Mouse (Mus musculus): ENCODE results near the gene Myo16.

DNA sequence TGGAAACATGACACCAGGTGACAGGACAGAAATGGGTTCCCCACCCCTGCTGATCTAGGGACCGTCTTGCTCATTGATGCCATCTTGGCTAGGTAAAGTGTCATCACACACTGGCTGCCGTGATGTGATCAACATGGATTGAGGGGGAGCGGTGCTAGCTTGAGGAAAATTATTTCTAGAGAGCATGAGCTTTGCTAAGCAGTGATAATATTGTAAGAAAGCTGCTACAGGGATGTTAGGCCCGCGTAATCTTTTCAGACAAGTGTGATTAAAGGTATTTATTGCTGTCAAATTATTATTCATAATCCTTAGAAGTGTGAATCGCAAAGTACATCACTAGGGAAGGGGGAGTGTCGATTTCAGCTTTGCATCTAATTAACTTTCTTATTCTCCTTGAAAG, 164.4 kb downstream of the Myo16 start:
- no peak for TF ChIP-seq CTCF (IDR thresholded peaks at IDR 0.05; ENCODE audit: low read depth)
- TF ChIP-seq EP300 (optimal IDR thresholded peaks at IDR 0.05), result no peak

Measured in stomach, postnatal 0 days (tissue).